Mouse (Mus musculus) urinary bladder, adult 2 months (tissue): ENCODE data around the gene Ski. TPM values are rescaled to one million over a fixed set of nuclear protein-coding genes. Genes with fewer than 3 reads are reported as not detected.

ENCODE experiments used
- polyA plus RNA-seq: library from polyadenylated mRNA; depleted of rRNA; stranded (reverse); fragments of >200 nt; gene quantifications from 2 replicates; pipeline ENCODE4 v1.2.3, GENCODE M21; 2012; rRNA removed

Ski gene
- polyA plus RNA-seq, 1 experiment, result 43.6 TPM

Other genes starting within 250 kb of the Ski start
- 83.1 and 93.6 TPM in 2 replicates for gene Plch2, start 165.8 kb downstream of the Ski start, polyA plus RNA-seq
- gene Pex10, start 155.6 kb downstream of the Ski start, polyA plus RNA-seq, result 11.8 and 13.4 TPM in 2 replicates
- 130 and 159 TPM in 2 replicates for gene Rer1, start 136.2 kb downstream of the Ski start, polyA plus RNA-seq
- gene Morn1, start 136.0 kb downstream of the Ski start, polyA plus RNA-seq, result 6.7 and 7.0 TPM in 2 replicates
- 47.5 and 51.8 TPM in 2 replicates for gene Faap20, start 27.2 kb upstream of the Ski start, polyA plus RNA-seq
- gene Prkcz, start 138.8 kb upstream of the Ski start, polyA plus RNA-seq, result 16.3 and 17.3 TPM in 2 replicates
- 0.53 and 0.74 TPM in 2 replicates for gene Gabrd, start 175.5 kb upstream of the Ski start, polyA plus RNA-seq
- 2.4 and 2.5 TPM in 2 replicates for gene Cfap74, start 186.6 kb upstream of the Ski start, polyA plus RNA-seq
- gene Tmem52, start 246.5 kb upstream of the Ski start, polyA plus RNA-seq, result 2.0 and 2.5 TPM in 2 replicates